Mouse (Mus musculus) bone marrow macrophage, adult 2 months (primary cell): ENCODE results near the gene Afmid. TPM values are rescaled to one million over a fixed set of nuclear protein-coding genes. Genes with fewer than 3 reads are reported as not detected.
A peak's percentile ranks its signal among the peaks of the same experiment; 100 is the strongest.

Source experiments
- H3K27ac ChIP-seq: 2 replicates; pipeline ENCODE4 v1.5.1; 2012; ENCODE audit warnings: low read depth, low read length; ENCODE audit not compliant: insufficient read depth
- H3K4me1 ChIP-seq: 2 replicates; pipeline ENCODE4 v1.6.1; 2012; ENCODE audit warnings: low read length; ENCODE audit not compliant: control insufficient read depth, insufficient read depth
- H3K4me3 ChIP-seq: 2 replicates; pipeline ENCODE4 v1.5.1; 2012; ENCODE audit warnings: mild to moderate bottlenecking, low read length, moderate library complexity; ENCODE audit not compliant: insufficient read depth
- CTCF ChIP-seq: IDR thresholded peaks from 2 replicates; pipeline ENCODE4 v1.5.1; 2012; ENCODE audit warnings: low read depth, mild to moderate bottlenecking, low read length, moderate library complexity
- POLR2A ChIP-seq: IDR thresholded peaks from 2 replicates; pipeline ENCODE4 v1.6.1; 2012; ENCODE audit warnings: mild to moderate bottlenecking, low read depth, low read length, borderline replicate concordance
- polyA plus RNA-seq: library from polyadenylated mRNA; stranded (reverse); fragments of >200 nt; gene quantifications from 2 replicates; pipeline ENCODE4 v1.2.4, GENCODE M21; 2012; ENCODE audit not compliant: missing spikeins, insufficient read depth, insufficient read length

The Afmid gene
- polyA plus RNA-seq, 1 experiment: 9.9 TPM

GRCm38 (mm10) chr11:117791441-117791761, 34.3 kb upstream of the Afmid start:
- H3K4me3 ChIP-seq: no peak overlapping the region
- TF ChIP-seq CTCF (no peak), POLR2A (no peak)
- H3K27ac ChIP-seq: no peak overlapping the region
- H3K4me1 ChIP-seq: peaks cover 3% of the 10 kb centered on the region; the same call in 1 of the 2 replicates

GRCm38 (mm10) chr11:117792281-117792888, 33.3 kb upstream of the Afmid start:
- Histone ChIP-seq H3K4me3 (peak overlapping the region; percentile 29), H3K4me1 (peaks cover 3% of the 10 kb centered on the region; the same call in 1 of the 2 replicates), H3K27ac (peak overlapping the region; percentile 5)
- no peak for TF ChIP-seq POLR2A

GRCm38 (mm10) chr11:117794035-117794551, 31.6 kb upstream of the Afmid start:
- H3K4me3 ChIP-seq: no peak overlapping the region
- H3K4me1 ChIP-seq: peaks cover 10% of the 10 kb centered on the region
- TF ChIP-seq POLR2A: no peak
- no peak for TF ChIP-seq CTCF
- no peak overlapping the region for H3K27ac ChIP-seq

- Histone ChIP-seq H3K4me3 (no peak overlapping the region), H3K27ac (no peak overlapping the region), H3K4me1 (peaks cover 14% of the 10 kb centered on the region)
- TF ChIP-seq POLR2A (no peak), CTCF (no peak)
Measured at GRCm38 (mm10) chr11:117796954-117797353, 28.8 kb upstream of the Afmid start.

- Histone ChIP-seq H3K4me1 (peaks cover 14% of the 10 kb centered on the region), H3K4me3 (no peak within 1 kb of the TSS), H3K27ac (no peak within 1 kb of the TSS)
- TF ChIP-seq POLR2A (no peak), CTCF (no peak)
Measured at GRCm38 (mm10) chr11:117797511-117798159, 28.1 kb upstream of the Afmid start, which contains the start of gene 6030468B19Rik. Gene 6030468B19Rik, plus strand, starts transcription at chr11:117797660.

GRCm38 (mm10) chr11:117798160-117798541, 27.6 kb upstream of the Afmid start:
- no peak overlapping the region for H3K4me3 ChIP-seq
- H3K27ac ChIP-seq: no peak overlapping the region
- TF ChIP-seq CTCF (no peak), POLR2A (no peak)
- H3K4me1 ChIP-seq: peaks cover 17% of the 10 kb centered on the region

- no peak overlapping the region for H3K4me3 ChIP-seq
- no peak overlapping the region for H3K27ac ChIP-seq
- no peak for TF ChIP-seq CTCF
- TF ChIP-seq POLR2A: no peak
- H3K4me1 ChIP-seq: peaks cover 24% of the 10 kb centered on the region
Measured at GRCm38 (mm10) chr11:117799174-117799573, 26.6 kb upstream of the Afmid start.

GRCm38 (mm10) chr11:117800038-117800437, 25.7 kb upstream of the Afmid start:
- TF ChIP-seq POLR2A: no peak
- TF ChIP-seq CTCF: no peak
- no peak overlapping the region for H3K4me3 ChIP-seq
- peaks cover 24% of the 10 kb centered on the region for H3K4me1 ChIP-seq
- no peak overlapping the region for H3K27ac ChIP-seq

GRCm38 (mm10) chr11:117801650-117802049, 24.1 kb upstream of the Afmid start:
- H3K4me3 ChIP-seq: no peak overlapping the region
- no peak overlapping the region for H3K27ac ChIP-seq
- peaks cover 24% of the 10 kb centered on the region for H3K4me1 ChIP-seq
- TF ChIP-seq CTCF (no peak), POLR2A (no peak)

- Histone ChIP-seq H3K4me1 (peaks cover 21% of the 10 kb centered on the region), H3K4me3 (no peak overlapping the region), H3K27ac (peak overlapping the region; percentile 49)
- TF ChIP-seq CTCF: no peak
- TF ChIP-seq POLR2A: no peak
Measured at GRCm38 (mm10) chr11:117803166-117803688, 22.5 kb upstream of the Afmid start.

- peaks cover 26% of the 10 kb centered on the region for H3K4me1 ChIP-seq
Measured at GRCm38 (mm10) chr11:117806781-117807180, 18.9 kb upstream of the Afmid start.

More at GRCm38 (mm10) chr11:117806781-117807180, 18.9 kb upstream of the Afmid start:
- TF ChIP-seq POLR2A (no peak), CTCF (no peak)
- no peak overlapping the region for H3K4me3 ChIP-seq
- H3K27ac ChIP-seq: no peak overlapping the region
